Mouse (Mus musculus) neutrophil, adult 5-6 weeks (primary cell): ENCODE results near the gene Lpin3. TPM values are rescaled to one million over a fixed set of nuclear protein-coding genes. Genes with fewer than 3 reads are reported as not detected.

Source experiments
- ATAC-seq: fragments of 151-379, 151-347 bp; 2 replicates; pipeline ENCODE4 v1.8.0; 2017; ENCODE audit warnings: mild to moderate bottlenecking, moderate TSS enrichment; ENCODE audit not compliant: insufficient number of reproducible peaks, poor library complexity, low FRiP score, severe bottlenecking; ENCODE audit errors: extremely low read depth
- total RNA-seq: library from RNA; stranded (forward); fragments of 200-1000 nt; gene quantifications from 2 replicates; pipeline ENCODE4 v1.2.3, GENCODE M21; 2017

Lpin3 gene
- total RNA-seq, 1 experiment from 2014 or later, result not detected

DNA sequence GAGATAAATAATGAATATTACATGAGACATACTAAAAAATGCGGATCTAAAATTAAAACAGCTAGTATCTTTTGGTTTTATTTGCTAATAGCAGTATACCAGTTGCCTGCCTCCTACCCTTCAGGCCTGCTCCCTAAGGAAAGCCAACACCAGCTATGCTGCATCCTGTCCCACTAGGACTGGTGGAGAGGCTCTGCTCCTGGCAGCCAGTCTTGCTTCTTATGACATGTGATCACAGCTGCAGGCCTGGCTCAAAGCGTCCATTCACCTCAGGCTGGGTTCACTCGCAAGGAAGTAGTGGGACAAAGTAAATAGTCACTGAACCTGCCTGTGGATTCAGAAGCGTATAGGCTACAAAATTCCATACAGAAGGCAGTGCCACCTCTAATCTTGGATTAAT is 3.4 kb downstream of the Lpin3 start:
- ATAC-seq, result no peak

DNA sequence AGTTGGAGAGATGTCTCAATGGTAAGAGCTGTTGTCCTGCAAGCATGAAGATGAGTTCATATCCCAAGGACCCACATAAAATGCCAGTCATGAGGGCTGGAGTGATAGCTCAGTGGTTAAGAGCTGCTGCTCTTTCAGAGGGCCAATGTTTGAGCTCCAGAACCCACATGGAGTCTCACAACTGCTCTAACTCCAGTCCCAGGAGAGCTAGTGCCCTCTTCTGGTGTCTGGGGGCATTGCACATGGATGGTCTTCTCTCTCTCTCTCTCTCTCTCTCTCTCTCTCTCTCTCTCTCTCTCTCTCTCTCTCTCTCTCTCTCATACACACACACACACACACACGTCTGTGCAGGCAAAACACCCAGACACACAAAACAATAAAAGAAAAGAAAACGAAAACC is 4.4 kb downstream of the Lpin3 start:
- ATAC-seq, result no peak

DNA sequence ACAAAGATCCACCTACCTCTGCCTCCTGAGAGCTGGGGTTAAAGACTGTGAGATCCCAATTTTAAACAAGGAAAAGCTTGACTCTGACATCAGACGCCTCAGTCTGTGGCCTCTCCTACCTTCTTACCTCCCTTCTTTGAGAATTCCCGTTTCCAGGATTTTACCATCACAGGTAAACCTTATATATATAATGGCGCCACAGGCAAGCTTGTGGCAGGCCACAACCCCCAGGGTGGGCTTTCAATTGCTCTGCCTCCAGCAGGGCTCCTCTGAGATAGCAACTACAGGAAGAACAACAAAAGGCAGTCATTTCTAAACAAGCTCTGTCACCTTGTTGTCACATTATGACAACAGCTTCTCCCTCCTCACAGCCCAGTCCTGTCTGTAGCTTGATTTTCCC is 5.8 kb downstream of the Lpin3 start:
- ATAC-seq, result no peak

DNA sequence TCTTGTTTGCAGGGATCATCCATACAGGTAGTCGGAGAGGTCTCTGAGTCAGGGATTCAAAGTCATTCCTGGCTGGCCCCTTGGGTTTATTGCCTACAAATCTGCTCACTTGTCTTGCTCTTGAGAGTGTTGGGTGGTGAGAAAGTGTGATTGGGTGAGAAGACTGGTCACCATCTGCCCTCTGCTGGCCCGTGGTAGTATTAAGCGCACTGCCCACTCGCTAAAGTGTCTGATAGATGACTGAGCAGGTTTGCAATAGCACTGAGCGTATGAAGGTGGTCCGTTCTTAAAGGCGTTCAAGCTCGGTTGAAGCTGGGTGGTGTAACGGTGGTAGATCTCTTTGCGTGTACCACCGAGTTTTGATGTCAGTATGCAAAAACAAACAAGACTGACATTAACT is 6.8 kb downstream of the Lpin3 start:
- ATAC-seq, result peak; percentile 77

DNA sequence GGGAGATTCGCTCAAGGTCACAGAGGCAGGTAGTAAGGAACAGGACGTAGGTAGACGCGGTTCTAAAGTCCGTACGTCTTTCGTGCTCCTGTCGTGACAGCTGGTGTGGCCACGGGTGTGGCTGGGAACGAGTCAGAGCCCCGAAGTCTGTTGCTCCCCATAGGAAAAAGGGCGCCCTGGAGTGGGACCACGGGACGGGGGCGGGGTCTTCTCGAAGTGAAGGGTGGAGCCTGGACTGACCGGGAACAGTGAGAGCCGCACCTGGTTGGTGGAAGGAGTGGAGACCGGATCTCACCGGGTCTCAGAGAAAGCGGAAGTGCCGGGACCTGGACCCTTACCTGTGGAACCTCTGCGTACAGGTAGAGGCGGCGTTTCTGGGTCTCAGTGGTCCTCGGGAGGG is 7.4 kb downstream of the Lpin3 start:
- ATAC-seq, result no peak

DNA sequence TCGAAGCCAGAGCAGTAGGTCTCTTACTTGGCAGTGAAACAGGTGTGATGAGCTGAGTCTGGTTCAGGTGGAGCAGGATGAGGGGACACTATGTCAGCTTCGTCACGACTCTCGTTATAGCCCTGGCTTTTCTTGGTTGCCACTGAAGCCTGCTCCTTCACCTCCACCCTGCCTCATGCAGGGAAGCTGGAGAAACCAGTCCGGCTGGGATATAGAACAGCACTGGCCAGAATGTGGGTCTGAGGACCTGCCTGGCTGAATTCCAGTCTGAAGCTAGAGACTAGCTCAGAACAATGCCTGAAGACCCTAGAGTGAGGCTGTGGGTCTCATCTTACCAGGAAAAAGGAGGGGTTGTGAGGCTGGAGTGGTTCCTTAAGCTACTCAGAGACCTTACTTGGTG is 10.6 kb downstream of the Lpin3 start:
- no peak for ATAC-seq

DNA sequence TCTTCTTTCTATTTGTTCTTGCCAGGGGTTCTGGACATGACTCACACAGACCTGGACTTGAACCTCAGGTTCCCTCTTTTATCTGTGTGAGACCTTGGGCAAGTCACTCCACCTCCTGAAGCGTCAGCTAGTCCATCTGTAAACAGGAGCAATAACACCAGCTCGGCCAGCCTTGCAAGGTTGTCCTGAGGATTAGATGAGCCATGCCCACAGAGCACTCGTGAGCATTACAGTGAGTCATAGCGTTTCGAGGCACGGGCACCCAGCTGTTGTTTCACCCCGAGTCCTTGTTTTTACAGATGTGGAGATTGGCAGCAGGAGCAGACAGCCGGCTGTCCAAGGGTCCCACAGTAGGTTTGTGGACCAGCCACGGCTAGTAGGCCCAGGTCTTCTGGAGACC is 11.2 kb downstream of the Lpin3 start:
- no peak for ATAC-seq

DNA sequence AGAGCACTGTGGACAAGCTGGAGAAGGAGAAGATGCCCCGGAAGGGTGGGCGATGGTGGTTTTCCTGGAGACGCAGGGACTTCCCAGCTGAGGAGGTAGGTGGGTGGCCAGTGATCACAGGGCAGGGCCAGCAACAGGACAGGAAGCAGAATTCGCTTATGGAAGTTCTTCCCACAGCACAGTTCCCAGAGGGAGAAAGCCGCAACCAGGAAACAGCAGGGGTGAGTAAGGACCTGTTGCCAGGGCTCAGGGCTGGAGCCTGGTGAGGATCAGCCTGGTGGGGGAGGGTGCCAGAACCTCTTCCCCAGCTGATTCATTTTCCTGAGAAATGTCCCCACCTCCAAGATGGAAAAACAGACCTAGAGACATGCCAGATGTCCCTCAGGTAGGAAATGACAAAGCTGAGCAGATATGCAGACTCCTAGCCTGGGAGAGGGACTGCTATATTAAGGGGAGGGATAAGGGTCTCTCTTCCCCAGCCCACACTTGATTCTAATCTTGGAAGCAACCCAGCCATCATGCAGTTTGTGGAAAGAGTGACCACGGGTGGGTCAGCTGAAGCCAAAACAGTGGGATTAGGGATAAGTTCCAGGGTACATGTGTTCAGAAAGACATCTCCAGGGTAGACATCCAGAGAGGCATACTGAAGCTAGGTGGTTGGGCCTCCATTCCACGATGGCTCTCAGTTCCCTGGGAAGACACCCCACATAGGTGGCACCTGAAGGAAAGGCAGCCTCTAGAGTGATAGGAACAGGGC is 21.4 kb downstream of the Lpin3 start:
- ATAC-seq, result no peak

DNA sequence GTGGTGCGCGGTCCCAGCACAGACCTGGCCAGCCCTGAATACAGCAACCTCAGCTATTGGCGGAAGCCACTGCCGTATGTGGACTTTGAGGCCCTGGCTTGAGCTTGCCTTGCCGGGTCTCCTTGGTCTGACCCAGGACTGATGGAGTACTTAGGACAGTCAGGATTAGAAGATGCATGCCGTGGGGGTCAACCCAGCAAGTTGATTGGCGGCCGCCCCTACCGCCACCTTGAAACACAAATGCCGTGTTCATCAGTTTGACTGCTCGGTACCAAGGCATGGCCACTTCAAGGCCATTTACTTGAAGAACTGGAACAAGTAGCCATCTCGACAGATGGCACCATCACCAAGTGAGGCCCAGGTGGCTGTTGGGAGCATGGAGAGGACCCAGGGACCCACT is 24.8 kb downstream of the Lpin3 start:
- ATAC-seq, result no peak

DNA sequence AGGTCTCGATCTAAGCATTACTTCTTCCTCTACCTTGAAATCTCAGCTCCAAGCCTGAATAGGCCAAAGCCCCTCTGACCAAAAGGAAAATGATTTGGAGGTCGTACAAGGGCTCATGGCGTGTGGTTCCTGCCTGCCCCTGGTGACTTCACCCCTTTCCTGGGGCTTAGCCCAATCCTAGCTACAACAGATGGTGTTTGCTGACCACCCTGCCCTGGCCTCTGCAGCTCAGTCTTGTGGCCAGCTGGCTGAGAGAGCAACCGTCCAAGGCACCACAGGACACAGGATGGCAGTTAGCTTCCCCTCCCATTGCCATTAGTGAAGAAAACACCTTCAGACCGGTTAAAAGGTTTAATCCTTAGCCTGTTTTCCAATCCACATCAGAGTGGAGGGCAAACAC is 25.6 kb downstream of the Lpin3 start:
- ATAC-seq, result no peak

DNA sequence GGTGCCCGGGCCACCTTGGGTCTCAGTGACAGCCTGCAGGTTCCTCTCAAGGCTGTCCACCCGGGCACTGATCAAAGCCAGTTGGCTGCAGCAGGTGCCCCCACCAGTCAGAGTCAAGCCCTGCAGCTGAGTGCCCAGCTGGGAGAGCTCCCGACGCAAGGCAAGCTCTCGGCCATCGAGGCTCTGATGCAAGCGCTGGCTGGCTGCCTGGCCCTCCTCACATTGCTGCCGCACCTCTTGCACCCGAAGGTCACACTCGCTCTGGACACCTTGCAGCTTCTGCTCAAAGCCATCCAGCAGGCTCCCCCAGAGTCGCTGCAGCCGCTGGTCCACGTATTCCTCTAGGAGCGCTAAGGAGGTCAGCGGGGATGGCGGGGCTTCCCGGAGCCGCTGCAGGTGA is 28.1 kb downstream of the Lpin3 start:
- ATAC-seq, result no peak

DNA sequence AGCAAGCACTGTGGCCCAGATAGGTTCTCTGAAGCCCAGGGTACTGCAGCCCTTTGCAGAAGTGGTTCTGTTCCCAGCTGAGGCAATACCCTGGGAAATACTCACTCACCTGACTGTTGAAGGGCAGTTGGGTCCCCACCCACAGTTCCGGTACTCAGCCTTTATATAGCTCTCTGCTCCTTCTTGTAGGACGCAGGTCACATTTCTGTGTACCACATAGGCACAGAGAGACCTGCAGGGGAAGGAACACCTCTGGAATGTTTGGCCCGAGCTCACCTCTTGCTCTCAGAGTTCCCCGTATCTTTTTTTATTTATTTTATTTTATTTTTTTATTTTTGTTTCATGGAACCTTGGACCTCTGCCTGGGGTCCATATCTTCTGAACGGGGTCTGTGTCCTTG is 30.2 kb downstream of the Lpin3 start:
- no peak for ATAC-seq

DNA sequence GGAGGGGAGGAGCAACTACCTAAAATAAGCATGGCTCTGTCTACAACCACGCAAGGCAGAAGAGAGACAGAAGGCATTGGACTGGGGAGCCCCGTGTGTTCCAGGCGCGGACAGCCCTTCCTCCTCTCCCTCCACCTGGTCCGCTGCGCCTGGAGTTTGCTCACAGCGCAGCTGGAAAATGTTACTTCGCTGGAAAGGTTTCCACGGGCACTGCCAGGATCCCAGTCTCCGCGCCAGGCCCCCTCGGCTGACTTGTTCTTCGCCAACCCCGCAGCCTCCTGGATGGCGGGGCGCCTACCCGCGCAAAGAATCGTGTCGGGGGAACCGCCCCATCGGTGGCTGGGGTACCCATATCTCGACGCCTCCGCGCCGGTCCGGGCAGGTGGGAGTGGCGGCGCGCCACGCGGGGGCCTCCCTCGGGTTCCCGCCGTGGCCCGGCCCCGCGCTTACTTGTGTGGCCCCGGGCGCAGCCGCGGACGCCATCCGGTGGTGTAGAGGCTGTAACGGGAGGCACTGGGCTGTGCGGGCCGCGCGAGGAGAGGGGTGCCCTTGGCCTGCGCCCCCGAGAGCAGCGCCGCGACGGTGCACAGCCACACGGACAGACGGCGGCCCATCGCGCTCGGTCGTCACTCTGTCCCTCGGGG is 31.2 kb downstream of the Lpin3 start:
- no peak for ATAC-seq

DNA sequence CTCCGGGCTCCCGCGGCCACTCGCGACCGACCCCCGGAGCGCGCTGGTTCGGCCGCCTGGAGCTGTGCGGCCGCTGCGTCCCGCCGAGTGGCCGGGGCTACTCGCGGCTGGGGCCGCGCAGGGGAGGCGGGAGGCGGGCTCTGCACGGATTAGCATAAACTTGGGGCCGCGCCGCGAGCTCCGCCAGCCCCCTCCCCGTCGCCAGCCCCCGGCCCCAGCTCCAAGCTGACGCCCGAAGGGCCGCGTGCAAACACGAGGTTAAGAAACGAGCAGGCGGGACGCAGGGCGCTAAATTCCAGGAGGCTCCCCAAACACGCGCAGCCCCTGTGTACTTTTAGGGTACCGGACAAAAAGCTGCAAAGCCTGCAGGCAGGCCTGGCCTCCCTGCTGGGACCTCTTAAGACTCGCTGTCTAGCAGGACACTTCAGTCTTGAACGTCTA is 31.8 kb downstream of the Lpin3 start, which contains the start of gene Emilin3:
Gene Emilin3, minus strand, starts transcription at position 98 of the 441 bp plus-strand sequence.
- ATAC-seq, result no peak

DNA sequence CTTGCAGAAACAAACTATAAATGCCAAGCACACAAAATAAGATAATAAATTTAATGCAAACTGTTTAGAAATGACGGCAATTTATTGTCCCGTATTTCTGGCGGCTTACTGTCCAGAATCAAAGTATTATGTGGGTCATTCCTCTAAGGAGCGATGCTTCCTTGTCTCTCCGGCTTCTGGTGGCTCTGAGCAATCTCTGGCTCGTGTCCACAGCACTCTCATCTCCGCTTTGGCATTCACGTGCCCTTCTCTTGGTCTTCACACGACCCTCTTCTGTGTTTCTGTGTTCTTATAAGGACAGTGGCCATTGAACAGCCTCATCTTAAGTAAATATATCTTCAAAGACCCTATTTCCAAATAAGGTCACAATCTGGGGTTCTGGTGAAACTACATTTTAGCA is 34.2 kb downstream of the Lpin3 start:
- no peak for ATAC-seq

DNA sequence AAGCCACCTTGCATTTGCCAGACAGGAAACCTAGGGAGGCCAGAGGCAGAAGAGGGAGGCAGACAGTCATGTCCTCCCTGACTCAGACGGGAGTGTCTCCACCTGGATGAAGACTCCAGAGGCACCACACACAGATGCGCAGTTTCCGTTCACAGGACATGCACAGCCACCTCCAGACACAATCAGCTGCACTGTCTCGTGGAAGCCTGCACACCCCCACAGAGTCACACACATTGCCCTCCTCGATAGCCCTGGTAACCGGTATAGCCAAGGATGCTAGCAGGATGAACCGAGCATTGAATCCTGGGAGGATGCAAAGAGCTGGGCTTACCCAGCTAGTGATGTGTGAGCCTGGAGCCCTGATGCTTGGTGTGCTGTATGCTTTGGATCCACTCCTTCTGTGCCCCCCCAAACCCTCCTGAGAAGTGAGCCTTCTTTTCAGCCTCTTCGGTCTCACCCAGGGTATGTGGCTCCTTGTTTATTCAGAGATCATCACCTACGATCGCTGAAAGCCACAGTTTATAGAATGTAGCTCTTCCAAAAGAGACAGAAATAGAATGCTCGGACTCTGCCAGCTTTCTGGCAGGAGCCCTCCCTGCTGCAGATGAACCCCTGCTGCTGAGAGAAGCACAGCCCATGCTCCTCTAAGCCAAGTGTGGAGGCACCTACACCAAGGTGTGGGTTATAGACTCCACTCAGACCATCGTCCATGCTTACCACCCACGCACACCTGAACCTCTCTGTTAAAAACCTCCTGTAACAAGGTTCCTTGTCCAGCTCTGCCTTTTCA is 35.5 kb downstream of the Lpin3 start:
- ATAC-seq, result no peak

DNA sequence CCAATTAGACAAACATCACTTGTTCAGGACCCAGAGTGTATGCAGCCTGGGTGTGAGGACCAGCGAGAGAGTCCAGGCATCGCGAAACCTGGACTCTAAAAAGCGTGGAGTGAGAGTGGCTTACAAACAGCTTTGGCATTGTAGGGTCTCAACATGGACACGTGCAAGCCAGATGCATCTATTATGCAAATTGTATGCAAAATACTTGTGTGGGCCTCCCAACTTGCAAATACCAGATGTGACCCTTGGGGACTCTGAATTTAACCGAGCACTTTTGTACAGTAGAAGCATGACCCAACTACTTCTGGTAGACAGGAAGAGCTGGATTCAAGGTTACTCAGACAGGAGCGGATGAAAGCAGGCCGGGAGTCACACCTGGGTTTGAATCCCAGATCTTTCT is 36.2 kb downstream of the Lpin3 start:
- ATAC-seq, result no peak

DNA sequence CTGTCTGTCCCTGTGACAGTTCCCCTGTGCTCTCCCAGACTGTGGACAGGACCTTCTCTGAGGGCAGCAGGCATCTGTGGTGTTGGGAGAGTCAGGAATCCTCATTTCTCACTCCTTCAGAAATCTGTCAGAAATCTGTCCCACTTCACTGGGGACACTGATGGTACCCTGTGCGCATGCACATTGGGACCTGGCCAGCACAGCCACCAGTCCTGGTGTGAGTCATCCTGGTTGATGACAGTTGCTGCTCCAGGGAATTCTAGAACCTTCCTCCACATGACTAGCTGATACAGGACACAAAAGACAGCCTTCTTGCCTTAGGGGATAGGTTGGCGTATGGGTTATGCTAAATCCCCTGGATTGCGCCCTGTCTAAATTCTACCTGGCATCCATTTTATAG is 36.8 kb downstream of the Lpin3 start:
- no peak for ATAC-seq

DNA sequence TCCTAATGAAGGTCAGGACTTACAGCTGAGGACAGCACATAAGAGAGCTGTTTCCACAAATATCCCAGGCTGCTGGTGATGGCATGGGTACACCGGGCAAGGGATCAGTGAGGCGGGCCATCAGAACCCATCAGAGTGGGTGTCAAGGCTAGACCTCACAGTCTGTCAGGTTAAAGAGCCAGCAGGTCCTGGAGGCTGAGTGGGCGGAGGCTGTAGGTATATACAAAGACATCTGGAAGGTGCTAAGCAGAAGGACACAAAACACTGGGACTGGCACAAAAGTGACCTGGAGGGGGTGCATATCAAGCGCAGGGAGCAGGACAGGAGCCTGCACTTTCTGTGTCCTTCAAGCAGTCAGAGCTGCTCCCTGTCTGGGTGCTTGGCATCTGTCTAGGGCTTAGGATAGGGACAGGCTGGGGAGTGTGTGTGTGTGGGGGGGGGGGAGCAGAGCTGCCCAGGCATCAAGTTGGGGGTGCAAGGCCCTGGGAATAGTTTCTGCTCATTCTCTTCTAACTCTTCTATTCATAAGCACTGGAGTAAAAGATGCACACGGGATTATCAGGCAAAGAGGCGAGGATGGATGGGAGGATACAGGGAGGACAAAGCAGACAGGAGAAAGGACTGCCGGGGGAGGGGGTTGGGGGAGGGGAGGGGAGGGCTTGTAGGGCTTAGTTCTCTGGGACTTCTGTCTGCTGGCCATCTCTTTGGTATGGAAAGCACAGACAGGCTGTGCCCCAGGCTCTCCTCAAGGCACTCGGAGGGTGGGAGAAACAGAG is 37.9 kb downstream of the Lpin3 start:
- ATAC-seq, result no peak
